Mouse (Mus musculus) MEL (cell line): ENCODE results near the gene Lyrm7.

ENCODE experiments used
- CTCF ChIP-seq, 3 experiments: IDR thresholded peaks in 2 of 3; conservative IDR thresholded peaks in 1 of 3; 2 replicates each; pipeline ENCODE4 v1.5.1; 2011 to 2012; ENCODE audit warnings: low read length in 3 of 3, low read depth in 2 of 3, mild to moderate bottlenecking in 2 of 3, improper control_type of control experiment in 1 of 3, inconsistent platforms in 1 of 3, mixed read lengths in 1 of 3, moderate library complexity in 1 of 3; ENCODE audit not compliant: control insufficient read depth in 1 of 3, insufficient read depth in 1 of 3, poor library complexity in 1 of 3, severe bottlenecking in 1 of 3
- JUND ChIP-seq: IDR thresholded peaks from 2 replicates; pipeline ENCODE4 v1.6.1; 2011; ENCODE audit warnings: low read depth, mild to moderate bottlenecking, improper control_type of control experiment, low read length
- POLR2A ChIP-seq, 2 experiments: IDR thresholded peaks; 2 replicates each; pipeline ENCODE4 v1.6.1; 2011 to 2012; ENCODE audit warnings: low read length in 2 of 2, mild to moderate bottlenecking in 2 of 2, control low read depth in 1 of 2, improper control_type of control experiment in 1 of 2, low read depth in 1 of 2, moderate library complexity in 1 of 2; ENCODE audit not compliant: control insufficient read depth in 1 of 2, insufficient read depth in 1 of 2, poor library complexity in 1 of 2

- no peak for TF ChIP-seq POLR2A (IDR thresholded peaks at IDR 0.05; ENCODE audit: control insufficient read depth in 1 of 2, insufficient read depth in 1 of 2, low read depth in 1 of 2, low read length in 2 of 2, poor library complexity in 1 of 2)
- no peak for TF ChIP-seq CTCF (IDR thresholded peaks at IDR 0.05 in 2 of 3, conservative IDR thresholded peaks at IDR 0.05 in 1 of 3; ENCODE audit: control insufficient read depth in 1 of 3, insufficient read depth in 1 of 3, low read depth in 2 of 3, low read length in 3 of 3, poor library complexity in 1 of 3, severe bottlenecking in 1 of 3)
- TF ChIP-seq JUND: no peak
These were observed 22.0 kb upstream of the Lyrm7 start for GRCm38 (mm10) chr11:54882671-54883070.
